Mouse (Mus musculus) adrenal gland, adult 18-20 months (tissue): ENCODE data around the gene Gorasp1. TPM values are rescaled to one million over a fixed set of nuclear protein-coding genes. Genes with fewer than 3 reads are reported as not detected.

Experiments used
- DNase-seq, 2 experiments: peaks; one replicate each; pipeline ENCODE4 v3.0.0; 2021 to 2022; ENCODE audit warnings: low spot score in 2 of 2
- long read RNA-seq, 2 experiments: library from polyadenylated mRNA; stranded (forward); transcript quantifications; one replicate each; pipeline ENCODE4 v2.0.0; 2021
- total RNA-seq, 2 experiments: library from RNA; stranded (reverse); gene quantifications; 1 replicate in 1 of 2; 2 replicates in 1 of 2; pipeline ENCODE4 v1.2.3; 2021

Gene Gorasp1
- total RNA-seq, result 10 to 100 TPM; 20.7 to 23.0 TPM
- long read RNA-seq, experiment 1, transcript Gorasp1-201 (9 exons, 3,906 nt), result major isoform, 22 of 26 reads
- long read RNA-seq, experiment 1, partial matches to known transcripts, result 2 of 26 reads
- long read RNA-seq, experiment 1, other reads (novel, unspliced or antisense), result 2 of 26 reads
- long read RNA-seq, experiment 2, transcript Gorasp1-201 (9 exons, 3,906 nt), result major isoform, 93 of 109 reads
- long read RNA-seq, experiment 2, partial matches to known transcripts, result 11 of 109 reads
- long read RNA-seq, experiment 2, other reads (novel, unspliced or antisense), result 5 of 109 reads

DNA sequence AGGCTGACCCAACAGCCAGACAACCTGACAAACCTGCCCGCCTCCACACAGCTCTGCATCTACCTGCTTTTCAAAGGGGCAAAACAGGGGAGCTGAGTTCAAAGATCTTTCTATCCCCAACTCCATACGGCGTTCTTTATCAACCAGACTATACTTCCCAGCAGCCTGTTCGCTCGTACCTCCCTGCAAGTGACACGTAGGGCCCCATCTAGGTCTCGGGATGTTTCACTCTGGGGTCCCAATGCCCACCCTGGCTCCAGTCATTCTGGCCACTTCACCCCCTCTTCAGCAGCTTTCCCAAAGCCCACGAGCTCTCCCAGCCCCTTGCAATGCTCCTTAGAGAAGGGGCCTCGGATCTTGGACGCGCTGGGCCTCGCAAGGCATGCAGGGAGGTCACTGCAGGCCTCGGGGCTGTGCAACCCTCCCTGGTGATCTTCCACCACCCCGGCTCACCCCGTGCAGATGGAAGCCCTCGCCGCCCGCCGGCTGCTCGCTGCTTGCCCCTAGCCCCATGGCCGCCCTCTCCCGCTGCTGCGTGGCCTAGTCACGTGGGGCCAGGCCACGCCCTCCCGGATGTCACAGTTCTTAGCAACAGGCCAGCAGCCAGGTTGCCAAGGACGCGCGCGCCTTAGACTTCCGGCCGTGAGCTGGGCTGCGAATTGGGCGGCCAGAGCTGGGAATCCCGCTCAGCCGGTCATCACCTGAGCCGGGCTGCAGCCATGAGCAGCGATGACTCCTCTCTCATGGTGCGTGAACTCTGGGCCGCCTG, at the start of gene Gorasp1, which contains the start of gene Ttc21a:
Gorasp1 (minus strand) TSS at position 561 of the 769 bp plus-strand sequence.
Ttc21a (plus strand) TSS at position 602 of the 769 bp plus-strand sequence.
- peak; percentile 92 to 97 for DNase-seq

DNA sequence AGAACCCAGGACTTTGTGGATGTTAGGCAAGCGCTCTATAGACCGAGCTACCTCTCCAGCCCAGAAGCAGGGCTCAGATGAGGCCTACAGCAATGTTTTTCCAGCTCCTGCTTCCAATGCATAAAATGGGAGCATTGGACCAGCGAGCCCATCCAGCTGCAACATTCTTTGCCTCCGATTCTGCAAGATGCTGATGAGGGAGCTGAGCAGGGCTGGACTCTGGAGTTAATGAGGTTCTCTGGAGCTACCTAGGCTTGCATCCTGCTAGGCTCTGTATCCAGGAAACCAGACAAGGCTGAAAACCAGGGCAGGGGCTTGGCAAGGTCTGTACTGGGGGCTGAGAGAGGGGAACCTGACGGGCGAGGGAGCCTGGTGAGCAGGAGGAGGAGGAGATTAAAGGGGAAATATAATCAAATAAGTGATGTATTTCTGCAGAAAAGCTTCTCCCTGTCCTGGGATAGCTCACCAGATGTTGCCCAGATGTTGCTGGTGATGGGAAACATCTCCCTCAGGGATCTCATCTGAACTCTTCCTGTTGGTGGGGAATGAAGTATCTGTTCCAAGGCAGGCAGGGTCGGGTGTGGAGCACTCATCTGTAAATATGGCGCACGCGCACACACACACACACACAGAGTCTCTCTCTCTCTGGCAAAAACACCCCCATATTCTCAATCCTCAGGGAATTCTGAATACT, 48.7 kb upstream of the Gorasp1 start:
- DNase-seq, result no peak

DNA sequence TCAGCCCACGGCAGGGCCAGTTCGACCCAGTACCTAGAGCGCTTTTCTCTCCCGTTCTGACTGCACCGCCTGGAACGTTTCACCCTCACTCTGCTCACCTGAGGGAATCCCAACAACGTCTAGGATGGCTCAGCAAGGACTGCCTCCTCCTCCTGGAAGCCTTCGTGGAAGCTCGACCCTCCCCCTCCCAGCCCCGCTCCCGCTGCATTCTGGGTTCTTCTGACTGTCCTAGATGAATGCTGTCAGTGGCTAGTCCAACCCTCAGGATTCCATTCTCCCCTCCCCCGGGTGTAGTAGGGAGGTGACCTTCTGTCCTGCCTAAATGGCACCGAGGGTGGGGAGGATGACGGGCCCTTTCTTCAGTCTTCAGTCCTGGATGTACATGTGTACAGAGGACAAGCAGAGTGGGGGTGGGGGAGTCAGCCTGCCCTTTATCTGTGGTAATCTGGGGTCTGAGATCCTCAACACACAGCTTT, 47.2 kb upstream of the Gorasp1 start, which contains the start of gene Csrnp1:
Csrnp1 (minus strand) TSS at position 123 of the 476 bp plus-strand sequence.
- no peak for DNase-seq

DNA sequence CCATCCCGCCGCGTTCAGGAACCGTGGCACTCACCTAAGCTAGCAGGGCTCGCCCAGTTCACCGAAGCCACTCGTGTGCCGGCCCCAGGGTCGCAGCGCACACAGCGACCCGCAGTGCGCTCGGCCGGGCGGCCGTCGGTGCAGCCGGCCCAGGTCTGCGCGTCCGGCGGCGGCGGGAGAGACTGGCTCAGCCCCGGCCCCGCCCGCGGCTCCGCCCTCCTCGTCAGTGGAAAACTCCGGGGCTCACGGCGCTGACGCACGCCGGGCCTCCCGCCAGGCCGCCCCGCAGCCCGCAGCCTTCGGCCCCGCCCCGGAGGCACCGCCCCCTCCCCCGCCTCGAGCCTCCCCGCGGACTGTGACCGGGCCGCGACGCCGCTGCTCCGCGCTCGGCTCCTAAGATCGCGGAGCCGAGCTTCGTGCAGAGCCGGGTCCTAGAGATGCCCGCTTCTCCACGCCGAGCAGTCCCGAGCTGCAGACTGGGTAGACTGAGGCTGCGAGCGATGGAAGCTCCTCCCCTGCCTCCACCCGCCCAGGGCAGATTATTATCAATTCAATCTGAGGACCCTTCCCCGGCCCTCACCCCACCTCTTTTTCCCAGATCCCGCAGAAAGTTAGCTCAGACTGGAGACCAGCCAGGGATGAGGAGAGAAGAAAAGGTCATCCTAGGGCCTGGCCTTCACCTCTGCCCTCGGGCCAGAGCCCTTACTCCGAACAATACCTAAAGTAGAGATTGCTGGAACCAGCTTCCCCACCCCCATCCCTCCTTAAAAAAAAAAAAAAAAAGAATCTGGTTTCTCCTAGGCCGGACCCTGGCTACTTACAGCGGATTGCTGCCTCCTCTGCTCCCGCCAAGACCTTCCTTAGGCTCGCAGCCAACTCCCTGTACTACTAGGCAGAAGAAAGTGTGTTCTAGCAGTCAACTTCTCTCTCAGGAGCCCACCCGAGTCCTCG, 46.5 kb upstream of the Gorasp1 start:
- DNase-seq, result peak; percentile 95 to 96

DNA sequence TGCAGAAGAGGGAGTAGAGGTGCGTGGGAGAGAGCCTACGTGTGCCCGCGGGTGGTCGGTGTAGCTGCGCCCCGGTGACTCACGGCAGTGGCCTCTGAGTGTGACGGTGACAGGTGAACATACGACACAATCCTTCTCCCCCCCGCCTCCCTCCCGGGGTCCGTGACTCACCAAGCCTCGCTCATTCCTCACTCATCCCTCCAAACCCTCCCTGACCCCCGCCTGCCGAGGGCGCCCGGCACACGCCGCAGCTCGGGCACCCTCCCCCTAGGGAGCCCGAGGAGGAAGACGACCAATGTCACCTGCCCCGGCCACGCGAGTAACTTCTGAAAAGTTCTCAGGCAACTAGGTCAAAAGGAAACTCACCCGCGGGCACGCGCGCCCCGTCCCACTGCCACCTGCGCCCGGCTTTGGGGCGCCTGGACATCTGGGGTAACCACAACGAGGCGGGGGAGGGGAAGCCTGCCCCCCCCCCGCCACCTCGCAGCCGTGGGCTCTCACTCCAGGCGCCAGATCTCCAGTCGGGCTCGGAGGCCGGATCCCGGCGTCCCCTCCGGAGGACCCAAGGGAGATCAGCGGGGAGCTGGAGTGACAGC, 45.7 kb upstream of the Gorasp1 start:
- peak; percentile 68 to 73 for DNase-seq

DNA sequence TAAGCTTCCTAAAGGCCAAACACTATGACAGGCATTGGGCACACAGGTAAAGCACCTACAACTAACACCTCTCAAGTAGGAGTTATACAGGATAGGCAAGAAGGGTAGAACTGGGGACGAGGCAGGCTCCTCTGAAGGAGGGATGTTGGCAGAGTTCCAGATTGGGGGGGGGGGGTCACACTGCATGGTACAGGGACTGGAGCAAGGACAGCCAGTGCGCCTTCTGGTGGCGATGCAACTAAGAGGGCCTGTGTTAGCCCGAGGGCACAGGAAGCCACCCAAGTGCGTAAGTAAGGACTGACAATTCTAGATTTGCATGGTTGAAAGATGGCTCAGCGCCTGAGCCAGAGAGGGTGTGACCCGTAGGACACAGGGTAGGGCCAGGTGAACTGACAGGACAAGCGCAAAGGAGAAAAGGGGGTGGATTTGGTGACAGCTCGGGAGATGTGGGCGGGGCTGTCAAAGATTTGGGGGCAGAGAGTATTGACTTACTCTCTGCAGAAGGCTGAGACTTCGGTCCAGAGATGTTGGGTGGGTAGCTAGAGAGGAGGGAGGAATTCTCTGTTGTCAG, 45.0 kb upstream of the Gorasp1 start:
- peak; percentile 39 to 47 for DNase-seq

DNA sequence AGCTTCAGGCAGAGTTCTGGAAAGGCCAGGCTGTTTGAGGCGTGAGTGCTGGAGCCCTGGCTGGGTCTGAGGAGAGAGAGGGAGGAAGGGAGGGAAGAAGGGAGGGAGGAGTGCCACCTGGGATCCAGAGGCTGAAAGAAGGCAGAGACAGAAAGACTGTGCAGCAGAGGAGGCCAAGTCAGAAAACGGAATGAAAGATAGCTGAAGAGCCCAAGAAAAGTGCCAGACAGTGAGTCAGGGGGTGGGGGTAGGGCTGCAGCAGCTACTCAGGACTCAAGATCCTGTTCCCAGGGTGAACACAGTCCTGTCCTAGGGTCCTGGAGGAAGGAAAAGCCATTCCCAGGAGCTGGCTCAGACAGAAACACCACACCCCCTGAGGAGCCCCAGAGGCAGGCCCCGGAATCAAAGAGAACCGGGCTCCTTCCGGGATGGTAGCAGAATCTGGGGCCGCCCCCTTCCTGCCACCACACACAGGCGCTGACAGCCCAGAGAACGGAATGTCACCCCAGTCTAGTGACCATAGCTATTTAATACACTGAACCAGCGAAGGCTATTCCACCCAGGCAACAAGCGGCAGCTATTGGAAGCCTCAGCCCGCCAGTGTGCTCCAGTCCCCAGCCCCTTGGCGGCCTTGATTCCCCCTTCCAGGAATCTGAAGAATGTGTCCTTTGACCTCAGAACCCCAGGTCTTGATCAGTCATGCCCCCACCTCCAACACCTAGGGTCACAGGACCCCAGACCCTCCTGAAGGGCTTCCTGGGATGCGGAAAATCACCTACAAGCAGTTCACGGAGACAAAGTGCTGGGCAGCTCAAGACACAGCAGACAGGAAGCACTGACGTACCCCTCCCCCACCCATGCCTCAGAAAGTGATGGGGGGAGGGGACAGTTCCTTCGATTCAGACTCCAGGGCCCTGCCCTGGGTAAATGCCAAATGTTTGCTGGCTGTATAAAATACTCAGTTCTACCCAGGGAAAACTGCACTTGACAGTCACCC, 44.1 kb upstream of the Gorasp1 start:
- peak; percentile 62 to 67 for DNase-seq

DNA sequence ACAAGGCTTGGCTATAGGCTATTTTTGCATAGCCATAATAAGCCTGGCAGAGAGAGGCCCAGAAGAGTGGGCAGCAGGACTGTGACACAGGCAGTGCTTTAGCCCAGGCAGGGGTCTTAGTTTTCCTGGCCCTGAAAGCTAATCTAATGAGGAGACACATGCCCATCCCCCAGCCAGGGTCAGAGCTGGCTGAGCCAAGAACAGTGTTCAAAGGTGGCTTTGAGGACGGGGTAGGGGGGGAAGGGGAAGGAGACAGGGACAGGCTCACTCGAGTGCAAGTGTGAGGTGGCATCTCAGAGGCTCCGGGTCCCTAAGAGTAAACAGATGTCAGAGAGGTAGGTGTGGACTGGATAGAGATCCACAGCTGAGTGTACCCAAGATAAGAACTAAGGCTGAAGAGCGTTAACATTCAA, 43.4 kb upstream of the Gorasp1 start:
- peak in 1 of 2 experiments; percentile 25 for DNase-seq

DNA sequence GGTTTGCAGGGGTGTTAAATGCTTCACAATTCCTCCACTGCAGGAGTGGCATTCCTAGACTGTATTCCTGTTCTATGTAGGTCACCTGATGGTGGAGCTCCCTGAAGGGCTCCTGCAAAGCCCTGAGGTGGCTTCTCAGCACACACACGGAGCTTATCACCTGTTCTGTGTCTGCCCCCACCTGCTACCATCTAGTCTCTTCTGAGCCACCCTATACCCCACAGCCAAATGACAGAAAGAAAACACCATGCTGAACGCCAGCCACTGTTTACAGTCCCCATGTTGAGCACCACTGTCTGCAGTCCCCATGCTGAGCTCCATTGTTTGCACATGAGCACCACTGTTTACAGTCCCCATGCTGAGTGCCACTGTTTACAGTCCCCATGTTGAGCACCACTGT, 42.4 kb upstream of the Gorasp1 start:
- DNase-seq, result no peak

DNA sequence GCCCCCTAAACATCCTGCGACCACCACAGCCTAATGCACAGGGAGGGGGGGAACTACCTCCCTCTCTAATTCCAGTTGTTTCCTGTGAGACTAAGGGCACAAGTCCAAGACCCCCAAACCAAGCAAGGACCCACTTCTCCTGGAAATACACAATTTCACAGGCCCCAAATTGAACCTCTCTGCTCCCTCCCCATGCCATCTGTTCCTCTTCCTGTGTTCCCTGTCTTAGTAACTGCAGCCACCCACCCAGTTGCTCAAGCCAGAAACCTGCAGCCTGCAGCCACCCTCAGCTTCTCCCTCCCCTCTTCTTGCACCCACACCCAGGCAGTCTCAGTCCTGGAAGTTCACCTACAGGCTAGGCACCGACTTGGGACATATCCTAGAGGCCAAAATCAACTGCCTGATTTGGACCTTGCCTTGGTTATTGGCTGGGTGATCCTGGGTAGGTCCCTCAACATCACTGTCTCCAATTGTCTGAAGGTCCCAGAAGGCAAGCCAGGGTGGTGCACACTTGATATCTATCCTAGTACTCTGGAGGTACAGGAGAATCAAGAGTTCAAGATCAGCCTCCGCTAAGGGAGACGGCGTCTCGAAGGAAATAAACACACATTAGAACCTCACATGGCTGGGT, 41.6 kb upstream of the Gorasp1 start:
- no peak for DNase-seq

DNA sequence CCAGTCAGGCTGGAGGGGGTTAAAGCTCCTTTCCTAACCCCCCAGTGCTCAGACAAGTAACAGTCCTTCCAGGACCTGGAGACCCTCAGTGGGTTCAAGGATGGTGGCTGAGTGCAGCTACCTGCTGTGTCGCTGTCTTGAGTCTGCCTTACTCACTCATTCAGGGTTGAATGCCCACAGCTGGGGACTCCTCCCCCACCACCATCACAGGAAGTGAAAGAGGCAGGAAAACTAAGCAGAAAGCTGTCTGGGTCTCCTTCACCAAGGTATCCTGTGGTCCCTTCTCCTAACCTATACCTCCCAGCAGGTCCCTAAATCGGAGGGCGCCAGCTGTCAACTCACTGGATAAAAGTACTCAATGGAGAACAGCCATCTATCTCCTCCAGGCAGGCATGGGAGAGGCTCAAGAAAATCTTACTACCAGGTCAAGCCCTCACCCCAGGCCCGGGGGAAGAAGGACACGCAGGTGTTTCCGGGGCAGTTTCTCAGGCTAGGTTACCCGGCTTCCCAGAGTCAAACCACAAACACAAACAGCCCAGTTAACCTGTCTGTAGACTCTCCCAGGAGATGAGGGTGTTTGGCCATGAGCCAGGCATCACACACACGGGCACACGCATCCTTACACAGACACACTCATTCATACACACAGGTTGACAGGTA, 40.9 kb upstream of the Gorasp1 start:
- DNase-seq, result no peak

DNA sequence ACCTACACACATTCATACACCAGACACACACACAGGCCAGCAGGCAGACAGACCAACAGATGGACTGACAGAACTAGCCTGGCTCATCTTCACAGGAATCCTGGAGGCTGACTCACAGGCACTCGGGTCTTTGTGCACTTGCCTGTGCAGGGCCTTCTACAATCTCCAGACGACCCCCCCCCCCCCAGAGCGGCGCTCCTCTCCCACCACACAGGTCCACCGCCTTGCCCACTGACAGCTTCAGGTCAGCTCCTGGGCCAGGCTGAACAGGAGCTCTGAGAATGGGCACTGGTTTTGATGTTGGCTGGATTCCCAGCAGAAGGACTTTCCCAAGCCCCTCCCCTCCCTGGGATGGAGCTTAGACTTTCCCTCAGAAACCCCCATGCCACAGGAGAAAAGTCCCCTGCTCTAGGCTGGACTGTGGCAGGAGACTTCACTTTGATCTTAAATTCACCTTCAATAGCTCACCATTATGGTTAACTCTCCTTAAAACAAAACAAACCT, 40.2 kb upstream of the Gorasp1 start:
- DNase-seq, result no peak

DNA sequence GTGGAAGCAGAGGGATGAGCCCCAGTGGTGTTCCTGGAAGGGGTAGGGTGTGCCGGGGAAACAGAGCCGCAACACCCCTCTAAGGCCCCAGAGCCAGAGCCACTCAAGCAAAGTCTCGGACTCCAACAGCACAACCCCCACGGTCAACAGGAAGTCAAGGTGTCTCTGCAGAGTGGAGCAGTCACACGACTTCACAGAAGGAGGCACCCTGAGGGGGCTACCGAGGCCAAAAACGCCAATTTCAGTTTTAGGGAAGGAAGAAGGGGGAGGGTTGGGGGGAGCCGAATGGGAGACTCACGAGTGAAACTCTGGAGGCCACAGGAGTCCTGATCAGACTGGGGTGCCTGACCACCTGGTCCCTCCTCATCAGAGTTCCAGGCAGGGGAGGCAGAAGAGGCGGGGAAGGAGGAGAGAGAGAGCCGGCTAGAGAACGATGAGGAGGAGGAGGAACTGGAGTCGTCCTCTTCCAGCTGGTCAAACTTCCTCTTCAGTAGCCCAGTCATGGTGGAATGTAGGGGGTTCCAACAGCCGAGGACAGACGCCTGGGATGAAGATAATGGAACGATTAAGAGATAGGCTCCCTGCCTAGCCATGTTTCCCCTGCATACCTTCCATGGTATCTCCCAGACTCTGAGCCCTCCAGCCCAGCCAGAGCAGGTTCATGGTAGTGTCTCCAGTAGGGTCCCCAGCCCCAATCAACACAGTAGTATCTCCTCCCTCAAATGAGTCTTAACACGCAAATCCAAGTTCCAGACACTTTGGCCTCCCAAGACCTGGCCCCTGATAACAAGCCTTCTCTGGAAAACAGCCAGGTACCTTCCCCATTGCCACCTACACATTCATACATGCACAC, 39.6 kb upstream of the Gorasp1 start:
- no peak for DNase-seq

DNA sequence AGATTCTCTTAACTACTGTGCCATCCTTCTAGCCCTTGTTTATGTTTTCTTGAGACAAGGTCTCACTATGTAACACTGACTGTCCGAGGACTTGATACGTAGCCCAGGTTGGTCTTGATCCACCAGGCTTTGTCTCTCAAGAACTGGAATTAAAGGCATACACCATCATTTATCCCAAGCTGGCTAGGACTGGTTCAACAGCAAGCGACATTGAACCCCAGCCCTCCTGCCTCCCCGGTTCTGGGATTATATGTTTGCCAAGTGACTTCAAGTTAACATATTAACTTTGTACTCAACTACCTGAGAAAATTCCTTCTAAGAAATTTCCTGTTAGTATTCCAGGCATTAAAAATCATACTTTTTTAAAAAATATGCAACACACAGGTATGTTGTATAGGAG, 37.9 kb upstream of the Gorasp1 start:
- no peak for DNase-seq

DNA sequence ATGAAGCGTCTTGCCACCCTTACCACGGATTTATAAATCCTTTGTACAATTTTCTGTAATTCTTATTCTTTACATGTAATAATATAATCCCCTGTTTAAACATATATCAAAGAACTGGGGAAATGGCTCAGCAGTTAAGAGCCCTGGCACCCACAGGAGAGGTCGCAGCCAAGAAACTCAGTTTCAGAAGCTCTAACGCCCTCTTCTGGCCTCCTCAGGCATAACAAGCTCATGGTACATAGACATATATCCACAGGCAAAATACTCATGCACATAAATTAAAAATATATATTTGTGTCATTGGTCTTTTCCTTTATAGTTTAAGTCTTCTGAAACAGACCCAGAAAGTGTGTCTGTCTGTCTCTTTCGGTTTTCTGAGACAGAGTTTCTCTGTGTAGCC, 37.2 kb upstream of the Gorasp1 start:
- DNase-seq, result no peak

DNA sequence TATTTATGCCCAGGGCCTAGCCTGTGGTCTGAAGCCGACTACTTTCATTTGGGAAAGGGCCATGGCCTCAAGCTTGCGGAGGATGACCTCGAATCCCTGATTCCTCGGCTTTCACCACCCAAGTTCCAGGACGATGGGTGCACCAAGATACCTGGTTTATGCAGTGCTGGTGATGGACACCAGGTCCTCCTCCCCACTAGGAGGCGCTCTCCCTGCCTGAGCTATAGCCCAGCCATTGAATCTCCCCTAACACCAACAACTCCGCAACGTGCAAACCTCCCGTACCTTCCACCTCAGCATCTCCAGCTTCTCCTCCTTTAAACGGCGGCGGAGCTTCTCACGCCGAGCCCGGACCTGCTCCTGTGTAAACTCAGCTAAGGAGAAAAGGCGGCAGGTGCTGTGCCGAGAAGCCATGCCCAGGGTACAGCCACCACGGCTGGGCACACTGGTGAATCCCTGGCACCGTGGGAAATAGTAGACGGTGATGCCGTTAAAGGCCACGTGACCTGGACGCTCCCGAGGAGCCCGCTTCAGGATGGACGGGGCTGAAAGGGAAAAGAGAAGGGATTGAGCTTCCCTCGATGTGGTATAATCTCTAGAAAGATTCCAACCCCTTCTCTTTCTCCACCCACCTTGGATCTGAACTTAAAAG, 36.6 kb upstream of the Gorasp1 start:
- no peak for DNase-seq
